Mouse (Mus musculus): Measurements from ENCODE around the gene Cd93.

- TF ChIP-seq POLR2A (IDR thresholded peaks at IDR 0.05; ENCODE audit: control insufficient read depth in 1 of 2, insufficient read depth in 1 of 2, low read depth in 1 of 2, low read length in 2 of 2, poor library complexity in 1 of 2) (no peak), MAFK (IDR thresholded peaks at IDR 0.05; ENCODE audit: borderline replicate concordance, low read depth, low read length) (no peak), POLR2AphosphoS5 (IDR thresholded peaks at IDR 0.05; ENCODE audit: borderline replicate concordance, low read depth, low read length) (no peak), USF2 (IDR thresholded peaks at IDR 0.05; ENCODE audit: borderline replicate concordance in 1 of 2, insufficient read depth in 1 of 2, low read depth in 1 of 2, low read length in 2 of 2) (no peak), ZC3H11A (IDR thresholded peaks at IDR 0.05; ENCODE audit: low read depth, low read length) (no peak), TCF12 (IDR thresholded peaks at IDR 0.05; ENCODE audit: low read depth, low read length) (no peak), MAX (IDR thresholded peaks at IDR 0.05; ENCODE audit: low read length) (no peak), ZKSCAN1 (IDR thresholded peaks at IDR 0.05; ENCODE audit: low read depth, low read length) (no peak), USF1 (IDR thresholded peaks at IDR 0.05; ENCODE audit: low read depth, low read length) (no peak), CHD1 (IDR thresholded peaks at IDR 0.05; ENCODE audit: low read depth, low read length) (no peak), KAT2A (conservative IDR thresholded peaks at IDR 0.05; ENCODE audit: low read depth, low read length) (no peak), CTCF (IDR thresholded peaks at IDR 0.05 in 2 of 3, conservative IDR thresholded peaks at IDR 0.05 in 1 of 3; ENCODE audit: control insufficient read depth in 1 of 3, insufficient read depth in 1 of 3, low read depth in 2 of 3, low read length in 3 of 3, poor library complexity in 1 of 3, severe bottlenecking in 1 of 3) (no peak), HCFC1 (IDR thresholded peaks at IDR 0.05; ENCODE audit: low read depth, low read length) (no peak)
Observed at GRCm38 (mm10) chr2:148485576-148485975, 42.2 kb upstream of the Cd93 start.
